Mouse (Mus musculus) megakaryocyte, embryonic 14.5 days (primary cell): Measurements from ENCODE around the gene Leo1.

Source experiments
- FLI1 ChIP-seq: IDR thresholded peaks from 2 replicates; pipeline ENCODE4 v1.6.1; 2012; ENCODE audit warnings: low read length, inconsistent platforms, mixed read lengths
- GATA1 ChIP-seq: IDR thresholded peaks from 3 replicates; pipeline ENCODE4 v1.6.1; 2012; ENCODE audit warnings: mixed read lengths, low read length, inconsistent platforms, borderline replicate concordance

- TF ChIP-seq GATA1: no peak
- no peak for TF ChIP-seq FLI1
Measured at GRCm38 (mm10) chr9:75409031-75409851, 32.1 kb upstream of the Leo1 start.
